Mouse (Mus musculus) lung, adult 2 months (tissue): Measurements from ENCODE around the gene Itga9.

Experiments
- CTCF ChIP-seq: fragments of 200-500 bp; IDR thresholded peaks from 2 replicates; pipeline ENCODE4 v1.5.1; 2011; ENCODE audit warnings: mild to moderate bottlenecking, low read length, control low read depth; ENCODE audit not compliant: insufficient read depth
- POLR2A ChIP-seq: fragments of 200-500 bp; IDR thresholded peaks from 2 replicates; pipeline ENCODE4 v1.6.1; 2011; ENCODE audit warnings: low read depth, mild to moderate bottlenecking, control low read depth, low read length, borderline replicate concordance; ENCODE audit errors: extremely low read depth

GRCm38 (mm10) chr9:118584838-118585237 lies 21.7 kb upstream of the Itga9 start:
- TF ChIP-seq POLR2A (no peak), CTCF (no peak)
